Mouse (Mus musculus) urinary bladder, adult 2 months (tissue): ENCODE data around the gene Slc38a1. TPM values are rescaled to one million over a fixed set of nuclear protein-coding genes. Genes with fewer than 3 reads are reported as not detected.

Source experiments
- DNase-seq: peaks from one replicate; pipeline ENCODE4 v3.0.0; 2022; ENCODE audit warnings: low spot score
- polyA plus RNA-seq: library from polyadenylated mRNA; depleted of rRNA; stranded (reverse); fragments of >200 nt; gene quantifications from 2 replicates; pipeline ENCODE4 v1.2.3, GENCODE M21; 2012; rRNA removed

The Slc38a1 gene
- polyA plus RNA-seq, 1 experiment: 13.9 TPM

DNA sequence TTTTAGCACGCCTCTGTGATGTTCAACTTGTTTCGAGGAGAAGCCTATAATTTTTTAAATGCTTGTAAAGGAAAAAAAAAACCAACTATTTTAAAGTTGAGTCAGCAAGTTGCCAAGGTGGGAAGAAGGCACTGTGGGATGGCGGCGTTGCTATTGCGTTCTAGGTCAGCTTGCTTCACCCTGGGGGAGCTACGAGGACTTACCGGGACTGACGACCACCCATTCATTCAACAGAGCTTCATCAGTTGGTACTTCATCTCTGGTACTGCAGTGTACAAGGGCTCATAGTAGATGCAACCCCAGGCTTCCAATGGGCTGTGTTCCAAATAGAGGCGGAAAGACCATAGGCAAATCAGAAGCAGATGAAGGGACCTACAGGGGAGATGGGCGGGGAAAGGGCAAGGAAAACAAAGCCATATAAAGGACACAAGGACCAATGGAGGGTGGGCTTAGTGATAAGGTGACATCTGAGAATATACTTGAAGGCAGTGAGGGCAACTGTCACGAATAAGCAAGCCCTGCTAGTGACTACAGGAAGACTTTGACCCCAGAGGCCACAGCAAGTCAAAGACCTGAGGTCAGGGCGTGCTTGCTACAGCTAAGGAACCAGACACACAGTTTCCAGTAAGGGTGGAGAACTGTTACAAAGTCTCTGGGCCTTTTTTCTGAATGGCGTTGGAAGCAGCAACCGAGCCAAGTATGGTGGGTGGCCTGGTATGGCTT lies 82.0 kb downstream of the Slc38a1 start:
- DNase-seq: no peak

DNA sequence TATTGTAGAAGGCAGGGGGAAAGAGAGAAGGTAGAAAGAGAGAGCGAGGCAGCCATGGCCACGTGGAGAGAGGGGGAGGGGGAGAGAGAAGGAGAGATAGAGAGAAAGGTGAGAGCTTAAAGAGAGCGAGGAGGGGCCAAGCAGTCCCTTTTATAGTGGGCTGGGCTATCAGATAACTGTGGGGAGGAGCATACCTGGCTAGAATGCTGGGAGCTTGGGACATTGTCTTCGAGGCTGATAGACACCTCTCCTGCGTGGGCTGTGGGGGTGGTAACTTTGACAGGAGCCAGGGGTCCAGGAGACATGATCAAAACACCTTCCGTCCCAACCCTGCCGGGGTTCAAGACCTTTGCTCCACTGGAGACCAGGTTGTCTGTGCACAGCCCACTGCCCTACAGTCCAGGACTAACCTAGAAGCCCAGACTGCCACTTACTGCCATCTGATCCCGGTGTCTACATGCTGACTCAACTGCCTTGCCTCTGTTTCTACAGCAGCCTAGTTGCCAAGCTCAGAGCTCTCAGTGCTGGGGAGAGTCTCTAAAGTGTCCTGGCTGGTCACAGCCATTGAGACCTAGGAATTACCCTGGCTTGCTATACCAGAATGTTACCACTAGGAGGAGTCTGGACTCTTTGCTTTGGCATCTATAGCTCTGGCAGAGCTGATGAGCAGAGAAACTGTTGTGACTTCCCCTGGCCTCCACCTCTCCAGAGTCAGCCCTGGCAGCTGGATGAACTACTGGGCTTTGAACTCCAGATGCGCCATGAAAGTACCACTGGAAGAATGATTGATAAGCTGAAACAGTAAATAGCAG lies 90.9 kb downstream of the Slc38a1 start:
- no peak for DNase-seq

DNA sequence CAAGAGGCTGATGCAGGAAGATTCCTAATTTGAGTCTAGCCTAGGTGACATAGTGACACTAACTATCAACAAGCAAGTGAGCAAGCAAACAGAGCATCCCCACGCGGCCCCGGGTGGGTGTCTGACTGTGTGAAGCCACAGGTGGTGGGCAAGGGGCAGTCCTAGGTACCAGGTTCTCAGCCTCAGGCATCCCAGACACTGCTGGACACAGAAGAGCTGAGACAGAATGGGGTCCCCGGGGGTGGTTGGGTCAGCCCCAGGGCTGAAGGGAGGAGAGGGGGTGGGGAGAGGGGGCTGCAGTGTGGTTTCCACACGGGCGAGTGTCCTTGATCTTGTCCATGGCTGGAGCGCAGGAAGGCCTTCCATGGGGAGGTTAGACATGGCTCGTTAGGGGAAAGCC lies 91.6 kb downstream of the Slc38a1 start:
- no peak for DNase-seq

DNA sequence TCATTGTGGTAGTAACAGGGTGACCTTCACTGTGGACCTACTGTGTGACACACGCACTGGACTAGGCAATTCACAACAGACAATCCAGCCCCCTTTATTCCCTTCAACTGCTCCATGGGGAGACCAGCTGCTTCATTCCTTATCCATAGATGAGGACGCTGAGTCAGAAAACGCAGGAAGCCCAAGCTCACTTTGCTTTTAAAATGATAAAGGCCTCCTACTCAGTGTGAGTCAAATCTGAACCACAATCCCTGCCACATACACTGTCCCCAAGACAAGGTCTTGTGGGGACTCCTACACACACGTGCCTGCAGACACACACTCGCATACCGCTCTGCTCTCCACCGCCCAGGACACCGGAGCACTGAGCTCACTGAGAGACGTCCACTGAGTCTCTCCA lies 94.3 kb downstream of the Slc38a1 start:
- DNase-seq: no peak

DNA sequence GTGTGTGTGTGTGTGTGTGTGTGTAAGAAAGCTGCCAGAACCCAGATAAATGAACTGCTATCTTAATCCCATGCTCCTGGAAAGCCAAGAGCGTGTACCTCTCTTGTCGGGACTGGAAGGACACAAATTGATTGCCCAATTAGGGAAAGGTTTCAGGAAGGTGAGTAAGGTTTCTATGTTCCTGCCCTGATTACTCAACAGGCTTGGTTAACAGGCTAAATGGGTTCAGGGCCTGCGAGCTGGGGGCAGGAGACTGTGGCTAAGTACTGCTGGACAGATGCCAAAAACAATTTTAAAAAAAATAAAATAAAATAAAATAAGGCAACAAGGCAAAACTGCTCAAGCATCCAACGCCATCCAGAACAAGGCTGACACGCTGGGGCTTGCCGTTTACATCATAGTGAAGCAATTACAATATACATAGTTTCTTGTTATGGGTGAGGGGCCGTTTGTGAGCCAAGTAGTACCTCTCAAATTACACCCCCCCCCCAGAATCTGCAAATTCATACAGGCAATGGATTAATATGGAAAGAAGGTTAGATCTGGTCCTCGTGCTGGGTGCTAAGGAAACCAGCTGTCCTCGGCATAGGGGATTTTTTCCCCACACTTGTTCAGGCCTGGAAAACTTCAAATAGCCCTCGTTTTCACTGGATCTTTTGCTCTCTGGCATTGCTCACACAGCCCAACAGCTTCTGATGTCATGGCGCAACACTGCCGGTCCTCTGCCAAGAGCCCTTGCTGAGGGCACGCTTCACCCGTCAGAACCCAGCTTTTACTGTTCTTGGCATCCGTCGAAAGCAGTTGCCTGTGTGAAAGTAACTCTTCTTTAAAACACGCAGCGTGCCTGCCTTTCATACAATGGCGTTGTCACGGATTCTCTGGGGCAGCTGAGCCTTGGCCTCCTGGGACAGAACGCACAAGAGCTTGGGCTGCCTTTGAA lies 95.2 kb downstream of the Slc38a1 start:
- no peak for DNase-seq

DNA sequence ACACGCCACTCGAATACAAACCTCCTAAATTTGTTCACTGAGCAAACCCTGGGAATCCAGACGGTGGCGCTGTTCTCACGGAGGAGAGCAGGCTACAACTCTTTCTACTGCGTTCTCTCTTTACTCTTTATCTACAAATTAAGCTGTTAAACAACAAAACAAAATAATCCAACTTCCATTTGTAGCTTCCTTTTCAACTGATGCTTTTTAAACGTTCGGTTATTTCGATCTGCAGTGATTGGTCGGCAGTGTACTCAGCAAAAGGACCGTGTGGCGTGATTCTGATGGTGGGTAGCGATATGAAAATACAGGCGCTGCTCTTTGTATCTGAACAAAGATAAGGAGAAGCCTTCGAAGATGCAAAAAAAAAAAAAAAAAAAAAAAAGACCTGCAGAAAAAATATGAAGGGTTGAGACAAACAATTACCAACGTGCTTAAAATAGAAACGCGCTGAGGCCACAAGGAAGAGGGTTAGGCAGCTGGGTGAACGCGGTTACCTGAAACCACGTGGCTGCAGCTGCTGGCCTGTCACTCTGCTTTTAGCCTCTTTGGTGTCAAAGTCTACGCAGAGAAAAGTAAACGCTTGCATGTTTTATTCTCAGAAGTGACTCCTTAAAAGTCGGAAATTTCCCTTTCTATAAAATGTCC lies 99.4 kb downstream of the Slc38a1 start:
- no peak for DNase-seq

DNA sequence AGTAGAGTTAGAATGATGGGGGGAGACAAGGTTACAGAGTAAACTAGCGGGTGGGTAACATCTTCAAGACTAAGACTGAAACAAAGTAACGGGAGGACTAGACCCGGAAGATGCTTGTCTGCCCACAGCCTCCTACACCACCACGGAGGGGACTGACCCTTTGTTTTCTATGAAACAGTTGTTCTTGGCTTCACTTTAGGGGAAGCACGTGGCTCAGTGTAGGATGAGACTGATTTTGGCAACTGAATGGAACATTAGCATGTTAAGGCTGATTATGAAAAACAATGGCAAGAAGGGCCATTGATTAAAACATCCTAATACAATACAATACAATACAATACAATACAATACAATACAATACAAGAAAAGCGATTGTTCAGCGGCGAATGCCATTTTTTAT lies 100.6 kb downstream of the Slc38a1 start:
- DNase-seq: no peak

DNA sequence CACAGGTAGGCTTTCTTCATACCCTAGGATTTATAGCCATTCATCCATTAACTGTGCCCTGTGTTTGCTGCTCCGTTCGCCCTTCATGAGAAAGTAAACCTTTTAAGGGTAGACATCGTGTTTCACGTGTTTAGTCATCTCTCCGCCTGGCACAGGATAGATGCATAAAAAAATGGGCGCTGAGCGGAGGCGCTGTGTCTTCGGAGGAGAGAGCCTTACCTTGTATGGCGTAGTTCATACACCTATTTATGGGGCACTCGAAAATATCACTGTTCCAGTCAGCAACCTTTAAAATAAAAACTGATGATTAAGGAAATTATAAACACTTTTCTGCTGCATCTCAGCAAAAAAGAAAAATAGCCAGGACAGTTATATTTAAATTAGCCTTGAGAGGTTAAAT lies 105.4 kb downstream of the Slc38a1 start:
- no peak for DNase-seq

DNA sequence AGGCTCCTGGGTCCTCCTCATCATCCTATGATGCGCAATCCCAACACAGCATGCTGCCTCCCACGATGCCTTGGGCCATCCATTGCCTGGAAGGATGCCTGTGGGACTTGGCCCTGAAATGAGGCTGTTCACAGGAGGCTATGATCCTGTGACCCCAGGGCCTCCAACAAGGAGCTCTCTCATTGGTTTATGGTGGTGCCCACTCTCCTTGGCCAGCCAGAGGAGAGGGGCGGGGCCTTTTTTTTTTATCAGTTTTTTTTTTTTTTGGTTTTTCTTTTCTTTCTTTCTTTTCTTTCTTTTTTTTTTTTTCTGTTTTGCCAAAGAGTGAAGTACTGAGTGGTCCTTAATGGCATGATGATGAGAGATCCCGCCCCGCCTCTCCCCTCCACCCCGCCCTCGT lies 106.3 kb downstream of the Slc38a1 start:
- no peak for DNase-seq

DNA sequence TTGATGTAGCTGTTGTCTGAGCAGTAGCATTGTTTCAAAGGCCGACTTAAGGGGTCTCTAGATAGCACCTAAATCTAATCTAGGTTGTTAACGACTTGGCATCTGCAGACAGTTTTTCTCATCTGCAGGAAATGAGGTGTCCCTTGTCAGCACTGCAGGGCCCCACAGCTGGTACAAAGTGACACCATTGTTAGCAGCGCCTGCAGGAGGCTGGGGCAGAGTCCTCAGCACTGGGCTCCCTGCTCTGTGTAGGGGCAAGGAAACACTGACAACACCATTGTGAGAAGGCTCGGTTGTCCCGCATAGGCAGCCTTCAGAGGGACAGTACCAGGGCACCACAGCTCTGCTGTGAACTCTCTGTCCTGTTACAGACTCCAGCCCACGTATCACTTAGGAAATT lies 115.0 kb downstream of the Slc38a1 start:
- no peak for DNase-seq

DNA sequence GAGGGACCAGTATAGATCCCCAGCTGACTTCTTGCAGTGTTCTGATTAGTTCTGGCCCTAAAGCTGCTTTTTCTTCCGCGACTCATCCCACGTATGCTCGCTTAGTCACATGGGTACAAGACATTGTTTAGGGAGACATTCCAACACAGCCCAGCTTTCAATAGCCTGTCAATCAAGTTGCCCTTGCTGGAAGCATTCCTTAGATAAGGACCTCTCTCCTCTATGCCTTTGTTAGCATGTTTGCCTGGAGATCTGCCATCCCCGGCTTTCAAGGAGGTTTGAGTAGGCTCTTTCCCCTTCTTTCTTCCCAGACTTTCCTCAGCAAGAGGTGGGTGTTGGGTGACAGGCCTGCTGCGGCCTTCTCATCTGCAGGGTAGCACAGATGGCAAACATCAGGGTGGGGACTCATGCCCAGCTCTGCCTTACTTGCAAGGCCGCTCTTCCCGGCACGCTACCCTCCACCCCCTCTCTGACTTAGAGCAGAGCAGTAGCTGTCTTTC lies 118.4 kb downstream of the Slc38a1 start:
- DNase-seq: no peak

Other genes with a start within 250 kb of the Slc38a1 start
- 38.1 and 43.5 TPM in 2 replicates for gene Scaf11, start 182.1 kb downstream of the Slc38a1 start, polyA plus RNA-seq
- 89.3 and 90.6 TPM in 2 replicates for gene Slc38a2, start 56.8 kb upstream of the Slc38a1 start, polyA plus RNA-seq